Mouse (Mus musculus) splenic B cell, adult 2 months (primary cell): ENCODE results near the gene Iqcf6.

Experiments
- DNase-seq: peaks from one replicate; pipeline ENCODE4 v3.0.0-alpha.2; 2011; ENCODE audit warnings: low read depth, low spot score
- H3K27me3 ChIP-seq: 2 replicates; pipeline ENCODE4 v1.6.1; 2012; ENCODE audit warnings: mild to moderate bottlenecking, low read length, moderate library complexity, mixed read lengths; ENCODE audit not compliant: control insufficient read depth, poor library complexity, insufficient read depth, severe bottlenecking
- H3K36me3 ChIP-seq: 2 replicates; pipeline ENCODE4 v1.6.1; 2012; ENCODE audit warnings: mild to moderate bottlenecking, low read length, moderate library complexity, mixed read lengths; ENCODE audit not compliant: control insufficient read depth, poor library complexity, insufficient read depth, severe bottlenecking

The Iqcf6 gene

DNA sequence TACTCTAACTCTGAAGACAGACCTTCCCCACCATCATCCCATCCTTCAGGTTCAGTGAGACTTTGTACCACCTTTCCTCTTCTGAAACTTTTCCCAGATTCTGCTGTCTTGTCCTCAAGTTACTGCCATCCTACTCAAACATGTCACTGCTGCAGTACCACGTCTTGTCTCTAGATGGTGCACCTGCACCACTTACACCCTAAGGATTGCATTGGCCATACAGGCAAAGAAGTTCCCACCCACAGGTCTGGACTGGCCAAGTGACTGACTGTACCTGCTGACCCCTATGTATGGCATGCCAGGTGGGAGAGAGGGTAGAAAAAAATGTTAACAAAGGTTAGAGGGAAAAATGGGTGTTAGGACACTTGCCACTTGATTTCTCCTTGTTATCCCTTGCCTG is 49.1 kb downstream of the Iqcf6 start:
- peak; percentile 87 for DNase-seq
- Histone ChIP-seq H3K27me3 (no peaks in the 10 kb centered on the region), H3K36me3 (peaks cover 3% of the 10 kb centered on the region)

- no peak for DNase-seq
- peaks cover 2% of the 10 kb centered on the region; the same call in 1 of the 2 replicates for H3K36me3 ChIP-seq
- no peaks in the 10 kb centered on the region for H3K27me3 ChIP-seq
Measured at GRCm38 (mm10) chr9:106675965-106676364, 49.6 kb downstream of the Iqcf6 start.

DNA sequence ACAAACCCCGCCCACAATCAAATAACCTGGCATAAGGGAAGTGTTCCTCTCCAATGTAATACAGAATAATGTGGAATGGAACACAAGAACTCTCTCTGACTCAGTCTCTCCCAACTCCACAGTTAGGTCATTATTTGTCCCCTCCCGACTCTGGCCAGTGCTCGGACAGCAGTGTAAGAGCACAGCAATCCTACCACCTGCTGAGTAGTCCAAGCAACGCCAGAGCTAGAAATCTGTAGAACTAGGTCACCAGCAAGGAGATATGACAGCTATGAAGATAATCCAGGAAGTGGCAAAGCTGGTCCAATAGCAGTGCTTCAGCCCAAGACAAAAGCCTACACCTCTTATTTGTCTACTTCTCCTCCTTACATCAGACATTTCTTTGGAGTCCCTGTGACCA is 50.2 kb downstream of the Iqcf6 start:
- Histone ChIP-seq H3K27me3 (no peaks in the 10 kb centered on the region), H3K36me3 (peaks cover 2% of the 10 kb centered on the region; the same call in 1 of the 2 replicates)
- no peak for DNase-seq
